In genomic region chr2:53382348-53382747, GRCm38 (mm10) we compare ENCODE assay signal across 11 mouse cellular contexts.
DNase-seq lines count a peak whose midpoint lies in the region; ATAC-seq and TF ChIP-seq lines count a peak whose summit lies in the region.
"Had no signal": no experiment of that assay in that cellular context is flagged by ENCODE, and none has a peak within 500 bp of the region (broad histone marks: within the 10 kb centered on the region; RNA-seq: fewer than 3 reads in every experiment).

No protein-coding gene starts in this region.

- no peak overlapping the region for H3K27ac ChIP-seq in kidney, embryonic 15.5 days
- H3K27ac ChIP-seq in stomach, postnatal 0 days (replicated peaks) = no peak overlapping the region
- no peak overlapping the region for H3K27ac ChIP-seq in heart, embryonic 12.5 days (ENCODE audit: poor library complexity, severe bottlenecking)
- H3K27ac ChIP-seq: liver, embryonic 14.5 days had no signal

- 11% methylated on average over 1 of the region's 1 CpGs for WGBS in kidney, embryonic 15.5 days
- 0% methylated on average over 1 of the region's 1 CpGs for WGBS in stomach, postnatal 0 days
- WGBS in heart, embryonic 12.5 days = 36% methylated on average over 1 of the region's 1 CpGs

- no peak overlapping the region for H3K4me3 ChIP-seq in kidney, embryonic 15.5 days (replicated peaks)
- no peak overlapping the region for H3K4me3 ChIP-seq in stomach, postnatal 0 days (ENCODE audit: low read depth, low read length)
- no peak overlapping the region for H3K4me3 ChIP-seq in heart, embryonic 12.5 days

- no peaks in the 10 kb centered on the region for H3K27me3 ChIP-seq in kidney, embryonic 15.5 days
- H3K27me3 ChIP-seq in stomach, postnatal 0 days (ENCODE audit: control insufficient read depth, insufficient read depth, low read length) = no peaks in the 10 kb centered on the region
- H3K27me3 ChIP-seq in heart, embryonic 12.5 days (replicated peaks) = no peaks in the 10 kb centered on the region

- no peaks in the 10 kb centered on the region for H3K9me3 ChIP-seq in kidney, embryonic 15.5 days (replicated peaks)
- H3K9me3 ChIP-seq in stomach, postnatal 0 days (ENCODE audit: control insufficient read depth, low read length) = no peaks in the 10 kb centered on the region
- no peaks in the 10 kb centered on the region for H3K9me3 ChIP-seq in heart, embryonic 12.5 days (replicated peaks)

- no peak for TF ChIP-seq EP300 in stomach, postnatal 0 days (optimal IDR thresholded peaks at IDR 0.05)

- no peaks in the 10 kb centered on the region for H3K36me3 ChIP-seq in kidney, embryonic 15.5 days
- H3K36me3 ChIP-seq in stomach, postnatal 0 days (ENCODE audit: control insufficient read depth, insufficient read depth, low read length) = no peaks in the 10 kb centered on the region
- no peaks in the 10 kb centered on the region for H3K36me3 ChIP-seq in heart, embryonic 12.5 days

- 0 out of 2 replicates have a peak, but pooled peaks have one; percentile 43 for ATAC-seq in kidney, embryonic 15.5 days (replicated peaks; ENCODE audit: low FRiP score)
- ATAC-seq in erythroblast, adult 5-6 weeks (replicated peaks; ENCODE audit: low FRiP score, poor library complexity, severe bottlenecking) = no peak
- no peak for ATAC-seq in stomach, postnatal 0 days (ENCODE audit: low FRiP score, low TSS enrichment)
- no peak for ATAC-seq in heart, embryonic 12.5 days (ENCODE audit: insufficient number of reproducible peaks, low FRiP score)
- ATAC-seq: inflammation-experienced regulatory T-cells, adult 6 months had no signal

- no peak overlapping the region for H3K9ac ChIP-seq in kidney, embryonic 15.5 days
- no peak overlapping the region for H3K9ac ChIP-seq in stomach, postnatal 0 days (ENCODE audit: low read length)
- H3K9ac ChIP-seq in heart, embryonic 12.5 days = no peak overlapping the region
- H3K9ac ChIP-seq: liver, embryonic 14.5 days had no signal

- no peak for DNase-seq in kidney, postnatal 25 days
- peak; percentile 50 to 64 for DNase-seq in right cerebral cortex, postnatal 10 days (ENCODE audit: low spot score in 2 of 2)
- no peak for DNase-seq in right cerebral cortex, postnatal 25 days
- peak; percentile 52 for DNase-seq in layer of hippocampus, adult 9-11 months
- no peak for DNase-seq in stomach, postnatal 0 days (ENCODE audit: low spot score)
- DNase-seq: gastrocnemius, postnatal 25 days had no signal

- 0 out of 2 replicates have a peak, but pooled peaks cover 4% of the 10 kb centered on the region for H3K4me1 ChIP-seq in kidney, embryonic 15.5 days
- H3K4me1 ChIP-seq in stomach, postnatal 0 days (replicated peaks; ENCODE audit: control insufficient read depth, insufficient read depth) = no peaks in the 10 kb centered on the region
- H3K4me1 ChIP-seq in heart, embryonic 12.5 days (replicated peaks) = no peaks in the 10 kb centered on the region

- H3K4me2 ChIP-seq in kidney, embryonic 15.5 days = no peak overlapping the region
- H3K4me2 ChIP-seq in stomach, postnatal 0 days (replicated peaks; ENCODE audit: low read depth) = no peak overlapping the region
- no peak overlapping the region for H3K4me2 ChIP-seq in heart, embryonic 12.5 days

- TF ChIP-seq CTCF in stomach, postnatal 0 days (IDR thresholded peaks at IDR 0.05; ENCODE audit: low read depth) = no peak

Comparison
In these comparisons a context has a peak if more than half of its experiments do, and no peak if none do; other contexts are left out.
1. DNase-seq: peak in right cerebral cortex, postnatal 10 days (2 of 2) and layer of hippocampus, adult 9-11 months (single experiment); none in kidney, postnatal 25 days (0 of 2), right cerebral cortex, postnatal 25 days (single experiment) and stomach, postnatal 0 days (single experiment).